Mouse (Mus musculus): ENCODE results near the gene Rasl10a. TPM values are rescaled to one million over a fixed set of nuclear protein-coding genes. Genes with fewer than 3 reads are reported as not detected.

The Rasl10a gene
- polyA plus RNA-seq, 1 experiment from 2014 or later, result 2.8 TPM

GRCm38 (mm10) chr11:5102384-5102783 lies 44.5 kb downstream of the Rasl10a start:
- Histone ChIP-seq H3K9ac (replicated peaks) (no peak overlapping the region), H3K4me2 (no peak overlapping the region), H3K4me1 (replicated peaks) (peaks cover 21% of the 10 kb centered on the region), H3K27ac (no peak overlapping the region), H3K9me3 (no peaks in the 10 kb centered on the region), H3K4me3 (replicated peaks) (no peak overlapping the region), H3K36me3 (peaks cover 18% of the 10 kb centered on the region), H3K27me3 (no peaks in the 10 kb centered on the region)
- WGBS, result 92% methylated on average over 7 of the region's 7 CpGs
- ATAC-seq (ENCODE audit: insufficient number of reproducible peaks, insufficient read depth, low FRiP score, low TSS enrichment, low read depth), result no peak

- 0 out of 2 replicates have a peak overlapping the region, but pooled peaks have one; percentile 5 for H3K9ac ChIP-seq (replicated peaks)
- H3K27ac ChIP-seq, result no peak overlapping the region
- H3K27me3 ChIP-seq, result no peaks in the 10 kb centered on the region
- 96% methylated on average over 4 of the region's 4 CpGs for WGBS
- no peaks in the 10 kb centered on the region for H3K9me3 ChIP-seq
- no peak for ATAC-seq (ENCODE audit: insufficient number of reproducible peaks, insufficient read depth, low FRiP score, low TSS enrichment, low read depth)
- peaks cover 18% of the 10 kb centered on the region for H3K4me1 ChIP-seq (replicated peaks)
- peaks cover 18% of the 10 kb centered on the region for H3K36me3 ChIP-seq
- H3K4me2 ChIP-seq, result no peak overlapping the region
- no peak overlapping the region for H3K4me3 ChIP-seq (replicated peaks)
Observed at GRCm38 (mm10) chr11:5103986-5104509, 46.1 kb downstream of the Rasl10a start.

- H3K4me3 ChIP-seq (replicated peaks), result no peak overlapping the region
- H3K4me2 ChIP-seq, result no peak overlapping the region
- H3K27me3 ChIP-seq, result no peaks in the 10 kb centered on the region
- no peaks in the 10 kb centered on the region for H3K4me1 ChIP-seq (replicated peaks)
- 62% methylated on average over 8 of the region's 8 CpGs for WGBS
- peaks cover 3% of the 10 kb centered on the region for H3K36me3 ChIP-seq
- no peak overlapping the region for H3K9ac ChIP-seq (replicated peaks)
- no peaks in the 10 kb centered on the region for H3K9me3 ChIP-seq
- no peak overlapping the region for H3K27ac ChIP-seq
- ATAC-seq (ENCODE audit: insufficient number of reproducible peaks, insufficient read depth, low FRiP score, low TSS enrichment, low read depth), result no peak
Observed at GRCm38 (mm10) chr11:5109441-5109840, 51.5 kb downstream of the Rasl10a start.

Small RNA genes within 50 kb of the gene (microRNA-seq; reads per million reads assigned to microRNA genes)
- gene Gm47296, result not detected

Other genes starting within 250 kb of the Rasl10a start
- gene Nf2, start 208.6 kb upstream of the Rasl10a start, polyA plus RNA-seq (2016; fragmentation: Nextera tagmentation; extraction: Ambion mirVana), result 59.8 and 68.0 TPM in 2 replicates
- 85.8 and 87.1 TPM in 2 replicates for gene Nipsnap1, start 184.2 kb upstream of the Rasl10a start, polyA plus RNA-seq (2016; fragmentation: Nextera tagmentation; extraction: Ambion mirVana)
- 40.3 and 44.3 TPM in 2 replicates for gene Thoc5, start 162.8 kb upstream of the Rasl10a start, polyA plus RNA-seq (2016; fragmentation: Nextera tagmentation; extraction: Ambion mirVana)
- 0.19 and 0.27 TPM in 2 replicates for gene Nefh, start 110.1 kb upstream of the Rasl10a start, polyA plus RNA-seq (2016; fragmentation: Nextera tagmentation; extraction: Ambion mirVana)
- gene Ap1b1, start 71.3 kb upstream of the Rasl10a start, polyA plus RNA-seq (2016; fragmentation: Nextera tagmentation; extraction: Ambion mirVana), result 48.8 and 54.8 TPM in 2 replicates
- 40.5 and 44.9 TPM in 2 replicates for gene Gas2l1, start 7.2 kb downstream of the Rasl10a start, polyA plus RNA-seq (2016; fragmentation: Nextera tagmentation; extraction: Ambion mirVana)
- gene Rhbdd3, start 40.8 kb downstream of the Rasl10a start, polyA plus RNA-seq (2016; fragmentation: Nextera tagmentation; extraction: Ambion mirVana), result 23.2 and 24.8 TPM in 2 replicates
- 1,006 and 1,007 TPM in 2 replicates for gene Ewsr1, start 41.1 kb downstream of the Rasl10a start, polyA plus RNA-seq (2016; fragmentation: Nextera tagmentation; extraction: Ambion mirVana)
- 16.4 and 18.2 TPM in 2 replicates for gene Emid1, start 94.1 kb downstream of the Rasl10a start, polyA plus RNA-seq (2016; fragmentation: Nextera tagmentation; extraction: Ambion mirVana)
- gene Kremen1, start 203.4 kb downstream of the Rasl10a start, polyA plus RNA-seq (2016; fragmentation: Nextera tagmentation; extraction: Ambion mirVana), result 24.2 and 26.2 TPM in 2 replicates

Measured in limb, embryonic 12.5 days (tissue).